Mouse (Mus musculus): ENCODE results near the gene Cdh18. TPM values are rescaled to one million over a fixed set of nuclear protein-coding genes. Genes with fewer than 3 reads are reported as not detected.
A peak's percentile ranks its signal among the peaks of the same experiment; 100 is the strongest.

The Cdh18 gene
- total and polyA plus RNA-seq, 2 experiments: 0.18 to 0.28 TPM

GRCm38 (mm10) chr15:22870679-22871078 is 321.9 kb downstream of the Cdh18 start:
- 72% methylated on average over 1 of the region's 1 CpGs for WGBS
- Histone ChIP-seq H3K27ac (replicated peaks; ENCODE audit: insufficient read depth, low read depth, low read length) (no peak overlapping the region), H3K79me2 (ENCODE audit: control insufficient read depth, insufficient read depth, low read length) (no peaks in the 10 kb centered on the region), H3K4me3 (ENCODE audit: insufficient read depth, low read depth, low read length) (no peak overlapping the region), H3K9ac (ENCODE audit: low read depth, low read length) (no peak overlapping the region), H3K36me3 (ENCODE audit: control insufficient read depth, insufficient read depth, low read length) (no peaks in the 10 kb centered on the region), H3K4me1 (ENCODE audit: control insufficient read depth, insufficient read depth, low read length) (no peaks in the 10 kb centered on the region), H3K27me3 (ENCODE audit: control insufficient read depth, insufficient read depth, low read length) (no peaks in the 10 kb centered on the region)
- DNase-seq (ENCODE audit: extremely low read depth, low read depth, low spot score): peak; percentile 43
- TF ChIP-seq POLR2A (IDR thresholded peaks at IDR 0.05; ENCODE audit: extremely low read depth, insufficient read depth, low read length) (no peak), CTCF (IDR thresholded peaks at IDR 0.05; ENCODE audit: low read depth, low read length) (no peak)

GRCm38 (mm10) chr15:22897724-22898123 is 348.9 kb downstream of the Cdh18 start:
- no peak overlapping the region for H3K27ac ChIP-seq (replicated peaks; ENCODE audit: insufficient read depth, low read depth, low read length)
- DNase-seq (ENCODE audit: extremely low read depth, low read depth, low spot score): no peak
- no peak overlapping the region for H3K9ac ChIP-seq (ENCODE audit: low read depth, low read length)
- TF ChIP-seq POLR2A (IDR thresholded peaks at IDR 0.05; ENCODE audit: extremely low read depth, insufficient read depth, low read length) (no peak), CTCF (IDR thresholded peaks at IDR 0.05; ENCODE audit: low read depth, low read length) (no peak)
- 70% methylated on average over 4 of the region's 4 CpGs for WGBS
- no peak overlapping the region for H3K4me3 ChIP-seq (ENCODE audit: insufficient read depth, low read depth, low read length)
- H3K79me2 ChIP-seq (ENCODE audit: control insufficient read depth, insufficient read depth, low read length): no peaks in the 10 kb centered on the region
- no peaks in the 10 kb centered on the region for H3K27me3 ChIP-seq (ENCODE audit: control insufficient read depth, insufficient read depth, low read length)
- no peaks in the 10 kb centered on the region for H3K36me3 ChIP-seq (ENCODE audit: control insufficient read depth, insufficient read depth, low read length)
- H3K4me1 ChIP-seq (ENCODE audit: control insufficient read depth, insufficient read depth, low read length): no peaks in the 10 kb centered on the region

- WGBS: 69% methylated on average over 4 of the region's 4 CpGs
- no peaks in the 10 kb centered on the region for H3K4me1 ChIP-seq (ENCODE audit: control insufficient read depth, insufficient read depth, low read length)
- H3K27me3 ChIP-seq (ENCODE audit: control insufficient read depth, insufficient read depth, low read length): no peaks in the 10 kb centered on the region
- no peak overlapping the region for H3K9ac ChIP-seq (ENCODE audit: low read depth, low read length)
- no peak for TF ChIP-seq CTCF (IDR thresholded peaks at IDR 0.05; ENCODE audit: low read depth, low read length)
- no peak for TF ChIP-seq POLR2A (IDR thresholded peaks at IDR 0.05; ENCODE audit: extremely low read depth, insufficient read depth, low read length)
- H3K79me2 ChIP-seq (ENCODE audit: control insufficient read depth, insufficient read depth, low read length): no peaks in the 10 kb centered on the region
- H3K36me3 ChIP-seq (ENCODE audit: control insufficient read depth, insufficient read depth, low read length): no peaks in the 10 kb centered on the region
- no peak overlapping the region for H3K27ac ChIP-seq (replicated peaks; ENCODE audit: insufficient read depth, low read depth, low read length)
- no peak for DNase-seq (ENCODE audit: extremely low read depth, low read depth, low spot score)
- H3K4me3 ChIP-seq (ENCODE audit: insufficient read depth, low read depth, low read length): no peak overlapping the region
Observed at GRCm38 (mm10) chr15:22898208-22898607, 349.4 kb downstream of the Cdh18 start.

GRCm38 (mm10) chr15:22914444-22914843 is 365.6 kb downstream of the Cdh18 start:
- TF ChIP-seq CTCF (IDR thresholded peaks at IDR 0.05; ENCODE audit: low read depth, low read length) (no peak), POLR2A (IDR thresholded peaks at IDR 0.05; ENCODE audit: extremely low read depth, insufficient read depth, low read length) (no peak)
- no peak overlapping the region for H3K4me3 ChIP-seq (ENCODE audit: insufficient read depth, low read depth, low read length)
- DNase-seq (ENCODE audit: extremely low read depth, low read depth, low spot score): no peak
- no peak overlapping the region for H3K27ac ChIP-seq (replicated peaks; ENCODE audit: insufficient read depth, low read depth, low read length)
- H3K79me2 ChIP-seq (ENCODE audit: control insufficient read depth, insufficient read depth, low read length): no peaks in the 10 kb centered on the region
- no peaks in the 10 kb centered on the region for H3K36me3 ChIP-seq (ENCODE audit: control insufficient read depth, insufficient read depth, low read length)
- no peaks in the 10 kb centered on the region for H3K4me1 ChIP-seq (ENCODE audit: control insufficient read depth, insufficient read depth, low read length)
- H3K27me3 ChIP-seq (ENCODE audit: control insufficient read depth, insufficient read depth, low read length): no peaks in the 10 kb centered on the region
- H3K9ac ChIP-seq (ENCODE audit: low read depth, low read length): no peak overlapping the region

- Histone ChIP-seq H3K27ac (replicated peaks; ENCODE audit: insufficient read depth, low read depth, low read length) (no peak overlapping the region), H3K79me2 (ENCODE audit: control insufficient read depth, insufficient read depth, low read length) (no peaks in the 10 kb centered on the region), H3K4me3 (ENCODE audit: insufficient read depth, low read depth, low read length) (no peak overlapping the region), H3K4me1 (ENCODE audit: control insufficient read depth, insufficient read depth, low read length) (no peaks in the 10 kb centered on the region), H3K27me3 (ENCODE audit: control insufficient read depth, insufficient read depth, low read length) (no peaks in the 10 kb centered on the region), H3K36me3 (ENCODE audit: control insufficient read depth, insufficient read depth, low read length) (no peaks in the 10 kb centered on the region), H3K9ac (ENCODE audit: low read depth, low read length) (no peak overlapping the region)
- TF ChIP-seq CTCF (IDR thresholded peaks at IDR 0.05; ENCODE audit: low read depth, low read length) (no peak), POLR2A (IDR thresholded peaks at IDR 0.05; ENCODE audit: extremely low read depth, insufficient read depth, low read length) (no peak)
- 68% methylated on average over 4 of the region's 4 CpGs for WGBS
- DNase-seq (ENCODE audit: extremely low read depth, low read depth, low spot score): no peak
Observed at GRCm38 (mm10) chr15:22934293-22934692, 385.5 kb downstream of the Cdh18 start.

GRCm38 (mm10) chr15:22947234-22947633 is 398.4 kb downstream of the Cdh18 start:
- no peak for DNase-seq (ENCODE audit: extremely low read depth, low read depth, low spot score)
- Histone ChIP-seq H3K27me3 (ENCODE audit: control insufficient read depth, insufficient read depth, low read length) (no peaks in the 10 kb centered on the region), H3K27ac (replicated peaks; ENCODE audit: insufficient read depth, low read depth, low read length) (no peak overlapping the region), H3K4me1 (ENCODE audit: control insufficient read depth, insufficient read depth, low read length) (no peaks in the 10 kb centered on the region), H3K4me3 (ENCODE audit: insufficient read depth, low read depth, low read length) (no peak overlapping the region), H3K79me2 (ENCODE audit: control insufficient read depth, insufficient read depth, low read length) (no peaks in the 10 kb centered on the region), H3K36me3 (ENCODE audit: control insufficient read depth, insufficient read depth, low read length) (no peaks in the 10 kb centered on the region), H3K9ac (ENCODE audit: low read depth, low read length) (no peak overlapping the region)
- no peak for TF ChIP-seq POLR2A (IDR thresholded peaks at IDR 0.05; ENCODE audit: extremely low read depth, insufficient read depth, low read length)
- TF ChIP-seq CTCF (IDR thresholded peaks at IDR 0.05; ENCODE audit: low read depth, low read length): no peak
- WGBS: 80% methylated on average over 1 of the region's 1 CpGs

Data from liver, adult 2 months (tissue).